Mouse (Mus musculus) thymus, adult 2 months (tissue): ENCODE results near the gene Gli3. TPM values are rescaled to one million over a fixed set of nuclear protein-coding genes. Genes with fewer than 3 reads are reported as not detected.

Experiments used
- DNase-seq: peaks from one replicate; pipeline ENCODE4 v3.0.0; 2021
- H3K27ac ChIP-seq: fragments of 200-500 bp; 2 replicates; pipeline ENCODE4 v1.5.1; 2012; ENCODE audit warnings: low read length, control low read depth; ENCODE audit not compliant: control insufficient read depth, insufficient read depth
- H3K27me3 ChIP-seq: fragments of 200-500 bp; 2 replicates; pipeline ENCODE4 v1.6.1; 2012; ENCODE audit warnings: mild to moderate bottlenecking, low read length, moderate library complexity, mixed read lengths; ENCODE audit not compliant: control insufficient read depth, insufficient read depth
- H3K36me3 ChIP-seq: fragments of 200-500 bp; 2 replicates; pipeline ENCODE4 v1.6.1; 2012; ENCODE audit warnings: mild to moderate bottlenecking, low read length, moderate library complexity; ENCODE audit not compliant: control insufficient read depth, insufficient read depth
- H3K4me1 ChIP-seq: fragments of 200-500 bp; replicated peaks from 2 replicates; pipeline ENCODE4 v1.6.1; 2012; ENCODE audit warnings: low read length; ENCODE audit not compliant: control insufficient read depth, insufficient read depth
- H3K4me3 ChIP-seq: fragments of 200-500 bp; 2 replicates; pipeline ENCODE4 v1.5.1; 2012; ENCODE audit warnings: mild to moderate bottlenecking, low read length, control low read depth, moderate library complexity; ENCODE audit not compliant: control insufficient read depth, insufficient read depth
- CTCF ChIP-seq: fragments of 200-500 bp; IDR thresholded peaks from 2 replicates; pipeline ENCODE4 v1.5.1; 2012; ENCODE audit warnings: mild to moderate bottlenecking, control low read depth, low read length, moderate library complexity, borderline replicate concordance; ENCODE audit not compliant: control insufficient read depth, poor library complexity, insufficient read depth; ENCODE audit errors: extremely low read depth
- POLR2A ChIP-seq: fragments of 200-500 bp; IDR thresholded peaks from 2 replicates; pipeline ENCODE4 v1.6.1; 2012; ENCODE audit warnings: mild to moderate bottlenecking, low read length, control low read depth, moderate library complexity; ENCODE audit not compliant: control insufficient read depth, poor library complexity, insufficient read depth; ENCODE audit errors: extremely low read depth
- WGBS: fragments of 180-500 bp; shearing (Covaris S2); methylation state at CpG from one replicate; pipeline ENCODE4 v1.1.7; 2018; 5-methylcytosine and 5-hydroxymethylcytosine counted together
- polyA plus RNA-seq: library from polyadenylated mRNA; depleted of rRNA; stranded (reverse); fragments of >200 nt; gene quantifications from 2 replicates; pipeline ENCODE4 v1.2.3, GENCODE M21; 2012

Gene Gli3
- polyA plus RNA-seq, 1 experiment: 2.3 TPM

DNA sequence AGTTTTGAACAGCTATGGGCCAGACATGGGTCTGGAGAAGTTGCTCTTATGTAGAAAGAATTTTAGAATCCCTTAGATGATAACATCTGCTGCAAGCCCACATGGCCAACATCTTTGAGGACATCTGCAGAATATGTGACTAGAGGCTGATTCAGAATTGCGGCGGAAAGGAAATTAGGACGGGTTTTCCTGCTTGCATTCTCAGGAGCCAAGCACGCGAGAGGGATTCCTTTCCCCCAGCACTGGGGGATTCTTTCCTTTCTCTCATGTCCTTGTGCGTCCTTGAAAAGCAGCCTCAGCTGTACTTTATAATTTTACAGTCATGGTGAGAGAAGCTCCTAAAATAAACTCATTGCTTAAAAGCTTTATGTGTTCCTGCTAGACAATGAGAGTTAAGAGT, 141.0 kb downstream of the Gli3 start:
- WGBS: 85% methylated on average over 6 of the region's 6 CpGs
- H3K4me3 ChIP-seq: no peak overlapping the region
- no peaks in the 10 kb centered on the region for H3K4me1 ChIP-seq
- H3K27ac ChIP-seq: no peak overlapping the region
- H3K36me3 ChIP-seq: no peaks in the 10 kb centered on the region
- TF ChIP-seq POLR2A (no peak), CTCF (no peak)
- DNase-seq: no peak
- no peaks in the 10 kb centered on the region for H3K27me3 ChIP-seq

DNA sequence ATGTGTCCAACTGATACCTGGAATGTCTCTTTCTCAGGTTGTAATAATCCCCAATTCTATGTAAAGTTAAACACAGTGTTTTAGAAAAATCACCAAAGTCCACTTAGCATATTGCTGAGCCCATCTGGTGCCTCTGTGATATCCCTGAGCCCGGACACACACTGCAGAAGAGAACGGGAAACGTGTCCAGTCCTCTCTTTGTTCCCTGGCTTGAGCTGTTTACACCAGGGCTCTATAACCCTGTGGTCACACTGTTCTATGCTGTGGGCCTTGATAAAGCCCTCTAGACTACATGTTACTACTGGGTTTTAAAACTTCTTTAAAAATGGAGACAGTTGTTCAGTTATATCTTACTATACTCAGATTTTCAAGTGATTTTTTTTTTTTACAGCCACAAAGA, 154.4 kb downstream of the Gli3 start:
- Histone ChIP-seq H3K27me3 (no peaks in the 10 kb centered on the region), H3K27ac (no peak overlapping the region), H3K36me3 (no peaks in the 10 kb centered on the region), H3K4me3 (no peak overlapping the region), H3K4me1 (no peaks in the 10 kb centered on the region)
- no peak for DNase-seq
- TF ChIP-seq CTCF: no peak
- no peak for TF ChIP-seq POLR2A
- WGBS: 91% methylated on average over 3 of the region's 3 CpGs

DNA sequence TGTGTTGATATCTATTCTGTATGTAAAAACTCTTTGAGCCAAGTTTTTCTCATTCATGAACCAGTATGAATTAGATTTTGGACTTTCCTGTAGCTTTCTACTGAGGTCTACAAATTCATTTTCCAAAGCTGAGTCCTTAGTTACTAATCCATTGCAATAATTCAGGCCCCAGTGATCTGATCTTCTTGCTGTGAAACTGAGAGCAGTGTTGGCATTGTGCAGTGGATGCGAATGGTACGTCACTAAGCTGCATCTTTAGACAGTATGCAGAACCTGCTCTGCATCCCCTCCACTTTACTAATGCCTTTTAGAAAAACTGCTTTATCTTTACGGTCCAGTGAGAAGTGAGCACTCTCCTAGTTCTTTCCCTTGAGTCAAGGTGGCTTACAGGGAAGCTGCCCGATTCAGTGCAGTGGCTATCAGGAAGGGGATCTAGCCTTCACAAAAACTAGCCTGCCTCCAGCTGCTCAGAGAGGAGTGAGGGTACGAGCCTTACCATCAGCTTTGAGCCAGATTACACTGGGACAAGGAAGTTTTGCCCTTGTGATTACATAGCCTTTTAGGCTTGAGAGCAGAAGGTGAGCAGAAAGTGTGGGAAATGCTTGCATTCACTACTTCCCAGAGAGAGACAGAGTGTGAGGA, 155.1 kb downstream of the Gli3 start:
- H3K4me3 ChIP-seq: no peak overlapping the region
- H3K4me1 ChIP-seq: no peaks in the 10 kb centered on the region
- 85% methylated on average over 5 of the region's 5 CpGs for WGBS
- TF ChIP-seq CTCF (no peak), POLR2A (no peak)
- DNase-seq: no peak
- H3K27ac ChIP-seq: no peak overlapping the region
- H3K27me3 ChIP-seq: no peaks in the 10 kb centered on the region
- no peaks in the 10 kb centered on the region for H3K36me3 ChIP-seq

DNA sequence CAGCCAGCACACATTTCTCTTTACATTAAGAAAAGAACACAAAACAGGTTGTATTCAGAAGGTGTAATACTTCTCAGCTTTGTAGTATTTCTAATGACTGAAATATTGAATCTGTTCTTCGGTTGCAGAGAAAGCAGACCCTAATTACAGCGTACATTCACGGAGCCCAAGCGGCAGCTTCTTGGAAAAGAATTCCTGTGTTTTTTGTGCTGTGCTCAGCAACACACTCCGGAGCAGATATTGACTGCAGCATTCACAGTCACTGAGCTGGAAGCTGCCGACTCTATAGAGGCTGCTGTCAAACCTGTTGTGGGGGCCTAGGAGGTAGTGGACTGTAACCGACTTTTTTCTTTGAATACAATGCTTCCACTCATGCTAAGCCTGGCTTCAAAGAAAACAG, 158.0 kb downstream of the Gli3 start:
- Histone ChIP-seq H3K4me1 (no peaks in the 10 kb centered on the region), H3K4me3 (no peak overlapping the region), H3K27ac (no peak overlapping the region), H3K27me3 (no peaks in the 10 kb centered on the region), H3K36me3 (no peaks in the 10 kb centered on the region)
- WGBS: 92% methylated on average over 7 of the region's 7 CpGs
- TF ChIP-seq CTCF (no peak), POLR2A (no peak)
- DNase-seq: no peak

DNA sequence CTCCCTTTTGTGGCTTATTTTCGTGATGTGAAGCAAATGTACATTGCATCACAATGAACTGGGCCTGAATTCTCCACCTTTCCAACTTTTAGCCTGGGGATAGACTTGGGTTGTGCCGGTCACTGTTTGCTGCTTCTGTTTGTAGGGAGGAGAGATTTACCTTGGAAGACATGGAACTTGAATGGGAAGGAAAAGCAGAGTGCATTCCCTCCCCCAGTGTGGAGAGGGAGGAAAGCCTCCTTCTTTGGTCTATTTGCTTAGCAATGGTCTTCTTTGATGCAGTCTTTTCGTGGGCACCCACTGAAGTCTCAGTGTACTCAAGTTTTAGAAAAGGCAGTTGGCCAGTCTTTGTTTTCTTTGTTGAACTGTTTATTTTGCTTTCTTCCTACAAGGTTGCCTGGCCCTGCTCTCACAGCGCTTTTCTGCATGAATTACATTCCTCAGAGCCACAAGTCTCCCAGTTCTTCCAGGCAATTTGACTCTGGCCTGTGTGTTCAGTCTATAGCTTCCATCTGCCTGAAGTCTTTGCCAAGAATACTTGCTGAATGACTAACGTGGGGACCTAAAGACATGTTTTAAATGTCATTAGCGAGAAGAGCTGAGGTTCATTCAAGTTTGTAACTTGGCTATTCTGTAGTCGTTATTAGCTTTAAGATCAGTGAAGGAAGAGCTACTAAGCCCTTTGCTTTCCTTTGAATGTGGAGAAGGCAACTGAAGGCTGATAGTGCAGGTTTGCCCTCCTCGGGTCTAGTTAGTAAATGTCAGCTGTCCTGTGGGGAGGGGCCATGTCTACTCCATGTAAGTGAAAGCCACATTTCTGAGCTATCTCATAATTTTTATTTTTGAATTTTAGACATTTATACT, 161.7 kb downstream of the Gli3 start:
- no peak for TF ChIP-seq POLR2A
- no peak for TF ChIP-seq CTCF
- WGBS: 84% methylated on average over 8 of the region's 8 CpGs
- Histone ChIP-seq H3K4me1 (no peaks in the 10 kb centered on the region), H3K36me3 (no peaks in the 10 kb centered on the region), H3K27me3 (no peaks in the 10 kb centered on the region), H3K27ac (no peak overlapping the region), H3K4me3 (no peak overlapping the region)
- no peak for DNase-seq

DNA sequence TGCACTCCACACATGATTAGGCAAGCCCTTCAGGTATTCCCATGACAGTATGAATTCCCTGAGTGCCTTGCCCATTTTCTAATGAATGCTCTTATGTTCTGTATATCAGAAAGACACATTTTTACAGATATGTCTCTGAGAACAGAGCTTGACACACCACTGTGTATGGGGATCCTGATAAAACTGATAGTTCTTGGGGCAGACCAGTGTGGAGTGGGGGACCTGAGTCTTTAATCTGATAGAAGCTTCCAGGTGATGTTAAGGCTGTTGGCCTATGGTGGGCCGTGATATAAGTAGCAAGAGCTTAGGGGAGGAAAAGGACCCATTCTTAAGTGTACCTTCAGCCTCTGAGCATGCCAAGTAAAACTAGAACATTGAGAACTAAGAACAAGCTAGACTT, 178.5 kb downstream of the Gli3 start:
- Histone ChIP-seq H3K4me3 (no peak overlapping the region), H3K27ac (no peak overlapping the region), H3K27me3 (no peaks in the 10 kb centered on the region), H3K36me3 (no peaks in the 10 kb centered on the region), H3K4me1 (no peaks in the 10 kb centered on the region)
- TF ChIP-seq CTCF (no peak), POLR2A (no peak)
- DNase-seq: no peak
- 92% methylated on average over 1 of the region's 1 CpGs for WGBS
